In the genomic region with DNA sequence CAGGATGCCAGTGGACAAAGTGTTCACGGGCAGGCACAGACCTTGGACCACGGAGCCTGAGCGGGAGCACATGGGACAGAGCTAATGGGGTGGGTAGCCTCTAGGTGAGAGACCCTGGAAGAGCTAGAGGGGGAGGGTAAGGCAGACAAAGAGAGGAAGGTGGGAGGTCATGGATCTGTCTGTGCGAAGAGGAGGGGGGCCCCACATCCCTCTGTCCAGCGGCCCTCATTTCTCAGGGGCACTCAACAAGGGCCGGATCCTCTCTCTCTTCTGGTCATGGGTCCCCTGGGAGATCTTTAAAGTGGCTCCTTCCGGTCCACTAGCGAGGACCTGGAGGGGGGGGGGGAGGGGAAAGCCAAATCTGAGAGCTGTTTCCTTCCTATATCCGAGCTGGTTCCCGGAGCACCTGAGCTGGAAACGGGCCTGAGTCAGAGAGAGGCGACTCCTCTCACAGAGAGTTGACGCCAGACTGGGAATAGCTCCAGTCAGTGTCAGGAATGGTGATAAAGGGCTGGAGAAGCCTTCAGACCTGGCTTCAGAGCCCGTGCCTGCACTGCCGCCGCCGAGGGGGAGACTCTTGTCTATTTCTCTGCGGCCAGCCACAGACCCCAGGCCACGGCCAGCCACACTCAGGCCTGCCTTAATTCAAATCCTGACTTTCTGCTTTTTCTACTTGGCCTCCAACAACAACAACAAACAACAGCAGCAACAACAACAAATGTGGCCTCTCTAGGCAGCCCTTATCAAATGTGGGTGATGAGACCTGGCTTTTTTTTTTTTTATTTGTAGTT, we compare ENCODE assay signal across 9 mouse cellular contexts. TPM values are rescaled to one million over a fixed set of nuclear protein-coding genes. Genes with fewer than 3 reads are reported as not detected.
DNase-seq lines count a peak whose midpoint lies in the region; ATAC-seq and TF ChIP-seq lines count a peak whose summit lies in the region.
"Had no signal": no experiment of that assay in that cellular context is flagged by ENCODE, and none has a peak within 500 bp of the region (broad histone marks: within the 10 kb centered on the region; RNA-seq: fewer than 3 reads in every experiment).

No protein-coding gene starts in this region.

- H3K9me3 ChIP-seq in midbrain, embryonic 12.5 days: no peaks in the 10 kb centered on the region
- no peaks in the 10 kb centered on the region for H3K9me3 ChIP-seq in midbrain, embryonic 16.5 days (replicated peaks; ENCODE audit: control insufficient read depth, low read length, poor library complexity, severe bottlenecking)
- no peaks in the 10 kb centered on the region for H3K9me3 ChIP-seq in heart, postnatal 0 days (replicated peaks; ENCODE audit: control insufficient read depth, low read length)
- H3K9me3 ChIP-seq in limb, embryonic 10.5 days (replicated peaks): no peaks in the 10 kb centered on the region

- no peak overlapping the region for H3K4me3 ChIP-seq in midbrain, embryonic 12.5 days
- no peak overlapping the region for H3K4me3 ChIP-seq in midbrain, embryonic 16.5 days (ENCODE audit: low read depth, low read length)
- no peak overlapping the region for H3K4me3 ChIP-seq in heart, postnatal 0 days (ENCODE audit: low read depth, low read length)
- peak overlapping the region; percentile 28 for H3K4me3 ChIP-seq in limb, embryonic 10.5 days

- H3K9ac ChIP-seq in midbrain, embryonic 12.5 days (replicated peaks): 0 out of 2 replicates have a peak overlapping the region, but pooled peaks have one; percentile 11
- no peak overlapping the region for H3K9ac ChIP-seq in midbrain, embryonic 16.5 days (ENCODE audit: low read depth, low read length)
- no peak overlapping the region for H3K9ac ChIP-seq in heart, postnatal 0 days (replicated peaks; ENCODE audit: low read depth, low read length)

- 0 out of 2 replicates have a peak, but pooled peaks have one; percentile 22 for TF ChIP-seq EP300 in heart, postnatal 0 days (IDR thresholded peaks at IDR 0.05; ENCODE audit: low read depth)

- no peak for DNase-seq in heart, postnatal 0 days (ENCODE audit: low spot score)
- DNase-seq in limb, embryonic 10.5 days (ENCODE audit: low spot score): peak; percentile 53
- no peak for DNase-seq in cerebellum, postnatal 14 days
- no peak for DNase-seq in ovary, postnatal 14 days (ENCODE audit: low spot score)
- no peak for DNase-seq in layer of hippocampus, adult 11-12 months (ENCODE audit: low spot score)
- no peak for DNase-seq in spleen, postnatal 10 days (ENCODE audit: low spot score in 2 of 2)

- 4% methylated on average over 19 of the region's 19 CpGs for WGBS in midbrain, embryonic 12.5 days
- WGBS in midbrain, embryonic 16.5 days: 10% methylated on average over 19 of the region's 19 CpGs
- WGBS in heart, postnatal 0 days: 12% methylated on average over 19 of the region's 19 CpGs
- WGBS in limb, embryonic 10.5 days: 4% methylated on average over 19 of the region's 19 CpGs

- no peak overlapping the region for H3K27ac ChIP-seq in midbrain, embryonic 12.5 days (replicated peaks)
- no peak overlapping the region; the same call in 1 of the 2 replicates for H3K27ac ChIP-seq in midbrain, embryonic 16.5 days (ENCODE audit: low read length)
- H3K27ac ChIP-seq in heart, postnatal 0 days (ENCODE audit: low read depth): peak overlapping the region; percentile 65
- H3K27ac ChIP-seq in limb, embryonic 10.5 days: peak overlapping the region; percentile 82

- no peak for TF ChIP-seq CTCF in heart, postnatal 0 days (IDR thresholded peaks at IDR 0.05; ENCODE audit: low read depth)

- ATAC-seq in midbrain, embryonic 12.5 days (ENCODE audit: low FRiP score, low read depth): no peak
- no peak for ATAC-seq in midbrain, embryonic 16.5 days
- peak; percentile 33 for ATAC-seq in heart, postnatal 0 days (ENCODE audit: insufficient read depth, low read depth)

- H3K4me1 ChIP-seq in midbrain, embryonic 12.5 days: peaks cover 55% of the 10 kb centered on the region
- H3K4me1 ChIP-seq in midbrain, embryonic 16.5 days (ENCODE audit: control insufficient read depth, insufficient read depth, low read length): peaks cover 8% of the 10 kb centered on the region; the same call in 1 of the 2 replicates
- H3K4me1 ChIP-seq in heart, postnatal 0 days (ENCODE audit: control insufficient read depth, insufficient read depth): peaks cover 15% of the 10 kb centered on the region
- peaks cover 65% of the 10 kb centered on the region for H3K4me1 ChIP-seq in limb, embryonic 10.5 days

- peaks cover 53% of the 10 kb centered on the region for H3K27me3 ChIP-seq in midbrain, embryonic 12.5 days
- peaks cover 35% of the 10 kb centered on the region for H3K27me3 ChIP-seq in midbrain, embryonic 16.5 days (ENCODE audit: control insufficient read depth, insufficient read depth, low read depth, low read length)
- peaks cover 23% of the 10 kb centered on the region for H3K27me3 ChIP-seq in heart, postnatal 0 days (ENCODE audit: control insufficient read depth, insufficient read depth, low read length)
- peaks cover 47% of the 10 kb centered on the region for H3K27me3 ChIP-seq in limb, embryonic 10.5 days (ENCODE audit: low read depth, poor library complexity, severe bottlenecking)

- peak overlapping the region; percentile 23 for H3K4me2 ChIP-seq in midbrain, embryonic 12.5 days (replicated peaks)
- H3K4me2 ChIP-seq in midbrain, embryonic 16.5 days (ENCODE audit: low read length): no peak overlapping the region
- H3K4me2 ChIP-seq in heart, postnatal 0 days (ENCODE audit: low read depth, low read length): peak overlapping the region; percentile 16; the same call in 1 of the 2 replicates

- no peaks in the 10 kb centered on the region for H3K36me3 ChIP-seq in midbrain, embryonic 12.5 days
- no peaks in the 10 kb centered on the region for H3K36me3 ChIP-seq in midbrain, embryonic 16.5 days (ENCODE audit: control insufficient read depth, insufficient read depth, low read length)
- no peaks in the 10 kb centered on the region for H3K36me3 ChIP-seq in heart, postnatal 0 days (replicated peaks; ENCODE audit: control insufficient read depth, insufficient read depth, low read length)
- no peaks in the 10 kb centered on the region for H3K36me3 ChIP-seq in limb, embryonic 10.5 days

RNA-seq across cellular contexts. Expression of gene Grrp1, which starts 2.7 kb away (rescaled TPM):
- 5.7 and 6.0 TPM in 2 replicates for polyA plus RNA-seq in midbrain, embryonic 12.5 days (2016; fragmentation: Nextera tagmentation; extraction: Ambion mirVana)
- 12.9 and 16.2 TPM in 2 replicates for polyA plus RNA-seq in midbrain, embryonic 16.5 days (2015; fragmentation: Nextera tagmentation; extraction: Ambion mirVana)
- total RNA-seq in heart, postnatal 0 days (2014; rRNA removed; ENCODE audit: low replicate concordance): 18.4 and 26.1 TPM in 2 replicates
- 6.0 and 6.5 TPM in 2 replicates for polyA plus RNA-seq in heart, postnatal 0 days (2015; fragmentation: Nextera tagmentation; extraction: Ambion mirVana)
- polyA plus RNA-seq in limb, embryonic 10.5 days (2016; fragmentation: Nextera tagmentation; extraction: Ambion mirVana): 9.2 and 10.9 TPM in 2 replicates

RNA-seq across cellular contexts. Expression of gene Gm30191, which starts 9.9 kb away (rescaled TPM):
- not detected in 2 replicates for polyA plus RNA-seq in midbrain, embryonic 12.5 days (2016; fragmentation: Nextera tagmentation; extraction: Ambion mirVana)
- polyA plus RNA-seq in midbrain, embryonic 16.5 days (2015; fragmentation: Nextera tagmentation; extraction: Ambion mirVana): not detected in 2 replicates
- not detected in 2 replicates for total RNA-seq in heart, postnatal 0 days (2014; rRNA removed; ENCODE audit: low replicate concordance)
- not detected in 2 replicates for polyA plus RNA-seq in heart, postnatal 0 days (2015; fragmentation: Nextera tagmentation; extraction: Ambion mirVana)
- polyA plus RNA-seq in limb, embryonic 10.5 days (2016; fragmentation: Nextera tagmentation; extraction: Ambion mirVana): not detected in 2 replicates
- total RNA-seq: layer of hippocampus, adult 8-10 months had no signal

RNA-seq across cellular contexts. Expression of gene Zfp593, which starts 11.2 kb away (rescaled TPM):
- polyA plus RNA-seq in midbrain, embryonic 12.5 days (2016; fragmentation: Nextera tagmentation; extraction: Ambion mirVana): 17.7 and 19.6 TPM in 2 replicates
- polyA plus RNA-seq in midbrain, embryonic 16.5 days (2015; fragmentation: Nextera tagmentation; extraction: Ambion mirVana): 12.4 and 13.4 TPM in 2 replicates
- 4.0 and 4.2 TPM in 2 replicates for total RNA-seq in heart, postnatal 0 days (2014; rRNA removed; ENCODE audit: low replicate concordance)
- 5.4 and 6.0 TPM in 2 replicates for polyA plus RNA-seq in heart, postnatal 0 days (2015; fragmentation: Nextera tagmentation; extraction: Ambion mirVana)
- 19.0 and 23.5 TPM in 2 replicates for polyA plus RNA-seq in limb, embryonic 10.5 days (2016; fragmentation: Nextera tagmentation; extraction: Ambion mirVana)

RNA-seq across cellular contexts. Expression of gene E130218I03Rik, which starts 13.1 kb away (rescaled TPM):
- polyA plus RNA-seq in midbrain, embryonic 12.5 days (2016; fragmentation: Nextera tagmentation; extraction: Ambion mirVana): 0.23 and 0.76 TPM in 2 replicates
- 0.24 and 0.51 TPM in 2 replicates for polyA plus RNA-seq in midbrain, embryonic 16.5 days (2015; fragmentation: Nextera tagmentation; extraction: Ambion mirVana)
- not detected in 2 replicates for total RNA-seq in heart, postnatal 0 days (2014; rRNA removed; ENCODE audit: low replicate concordance)
- polyA plus RNA-seq in heart, postnatal 0 days (2015; fragmentation: Nextera tagmentation; extraction: Ambion mirVana): 0.16 and 0.20 TPM in 2 replicates
- polyA plus RNA-seq in limb, embryonic 10.5 days (2016; fragmentation: Nextera tagmentation; extraction: Ambion mirVana): 0.60 and 0.79 TPM in 2 replicates
- total RNA-seq: layer of hippocampus, adult 8-10 months had no signal

RNA-seq across cellular contexts. Expression of gene Cnksr1, which starts 18.4 kb away (rescaled TPM):
- 0.26 and 0.46 TPM in 2 replicates for polyA plus RNA-seq in midbrain, embryonic 12.5 days (2016; fragmentation: Nextera tagmentation; extraction: Ambion mirVana)
- 0.11 and 0.13 TPM in 2 replicates for polyA plus RNA-seq in midbrain, embryonic 16.5 days (2015; fragmentation: Nextera tagmentation; extraction: Ambion mirVana)
- total RNA-seq in heart, postnatal 0 days (2014; rRNA removed; ENCODE audit: low replicate concordance): 0.69 and 5.1 TPM in 2 replicates
- polyA plus RNA-seq in heart, postnatal 0 days (2015; fragmentation: Nextera tagmentation; extraction: Ambion mirVana): 0.66 and 0.77 TPM in 2 replicates
- polyA plus RNA-seq in limb, embryonic 10.5 days (2016; fragmentation: Nextera tagmentation; extraction: Ambion mirVana): 0.76 and 1.1 TPM in 2 replicates

Comparison
In these comparisons a context has a peak if more than half of its experiments do, and no peak if none do; other contexts are left out.
1. H3K27ac ChIP-seq: peak in heart, postnatal 0 days (single experiment) and limb, embryonic 10.5 days (single experiment); none in midbrain, embryonic 12.5 days (single experiment) and midbrain, embryonic 16.5 days (single experiment).